Mouse (Mus musculus): ENCODE results near the gene Gm10283. TPM values are rescaled to one million over a fixed set of nuclear protein-coding genes. Genes with fewer than 3 reads are reported as not detected.
"Not testable (repeated sequence)": the region's sequence is repeated elsewhere in the genome, so short reads cannot be mapped to it uniquely, and the experiment has no call there.

The Gm10283 gene
- not detected for total RNA-seq (2021)

DNA sequence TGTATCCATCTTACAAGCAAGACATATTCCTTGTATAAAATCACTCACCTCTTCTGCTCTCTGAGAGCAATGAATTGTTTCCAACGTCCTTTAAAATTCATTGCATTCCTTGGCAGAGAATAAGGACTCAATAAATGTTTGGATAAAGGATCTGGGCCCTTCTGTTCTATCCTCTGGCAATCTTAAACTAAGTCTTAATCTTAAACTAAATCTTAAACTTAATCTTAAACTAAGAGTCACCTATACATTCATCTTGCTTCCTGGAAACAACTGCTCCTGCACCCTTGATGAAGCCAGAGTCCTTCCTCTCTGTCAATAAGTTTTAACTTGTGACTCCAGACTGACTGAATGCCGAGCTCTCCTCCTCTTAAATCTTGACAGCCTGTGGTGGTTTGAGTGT, at the start of gene Gm10283:
TSS of gene Gm10283 (minus strand) at position 101 of the 400 bp plus-strand sequence.
- intact Hi-C loops (cut with DNase I) = loop anchor here (10.0 kb wide), 3 partner anchors 112 to 1012 kb away; partner anchors contain the start of gene Clcn3
- DNase-seq (ENCODE audit: extremely low spot score in 1 of 2, low spot score in 2 of 2) = no peak

DNA sequence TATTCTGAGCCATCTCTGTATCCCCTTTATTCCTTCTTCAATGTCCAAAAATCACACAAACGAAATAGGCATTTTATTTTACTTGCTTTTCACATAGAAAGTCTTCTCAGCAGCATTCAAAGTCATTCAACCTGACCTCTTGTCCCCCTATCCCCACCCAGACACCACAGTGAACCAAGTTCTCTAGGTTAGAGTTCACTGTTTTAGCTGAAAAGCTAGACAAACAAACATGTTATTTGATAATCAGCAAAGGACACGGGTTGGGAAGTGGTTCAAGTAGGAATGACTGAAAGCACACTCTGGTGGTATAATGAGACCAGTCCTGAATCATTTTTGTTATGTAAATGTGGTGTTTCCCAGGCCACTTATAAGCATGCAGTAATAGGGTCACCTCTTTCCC, 31.9 kb upstream of the Gm10283 start:
- intact Hi-C loops (cut with DNase I) = no loop called here
- DNase-seq (ENCODE audit: extremely low spot score in 1 of 2, low spot score in 2 of 2) = no peak

DNA sequence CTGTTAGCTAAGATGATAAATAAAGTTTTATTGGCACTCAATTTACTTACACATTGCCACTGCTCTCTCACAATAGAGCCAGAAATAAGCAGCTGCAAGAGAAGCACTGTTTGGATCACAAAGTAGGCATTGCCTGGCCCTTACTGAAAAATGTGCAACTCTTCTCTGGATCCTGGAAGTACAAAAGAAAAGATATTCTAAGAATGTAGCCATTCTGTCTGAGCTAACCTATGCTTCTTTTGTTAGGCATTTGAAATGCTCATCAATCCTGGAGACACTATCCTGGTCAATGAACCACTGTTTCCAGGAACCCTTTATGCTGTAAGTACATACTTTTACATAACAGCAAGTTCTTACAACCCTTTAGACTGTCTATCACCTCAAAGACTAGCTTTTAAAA, 15.3 kb upstream of the Gm10283 start:
- intact Hi-C loops (cut with DNase I) = no loop called here
- DNase-seq (ENCODE audit: extremely low spot score in 1 of 2, low spot score in 2 of 2) = no peak

DNA sequence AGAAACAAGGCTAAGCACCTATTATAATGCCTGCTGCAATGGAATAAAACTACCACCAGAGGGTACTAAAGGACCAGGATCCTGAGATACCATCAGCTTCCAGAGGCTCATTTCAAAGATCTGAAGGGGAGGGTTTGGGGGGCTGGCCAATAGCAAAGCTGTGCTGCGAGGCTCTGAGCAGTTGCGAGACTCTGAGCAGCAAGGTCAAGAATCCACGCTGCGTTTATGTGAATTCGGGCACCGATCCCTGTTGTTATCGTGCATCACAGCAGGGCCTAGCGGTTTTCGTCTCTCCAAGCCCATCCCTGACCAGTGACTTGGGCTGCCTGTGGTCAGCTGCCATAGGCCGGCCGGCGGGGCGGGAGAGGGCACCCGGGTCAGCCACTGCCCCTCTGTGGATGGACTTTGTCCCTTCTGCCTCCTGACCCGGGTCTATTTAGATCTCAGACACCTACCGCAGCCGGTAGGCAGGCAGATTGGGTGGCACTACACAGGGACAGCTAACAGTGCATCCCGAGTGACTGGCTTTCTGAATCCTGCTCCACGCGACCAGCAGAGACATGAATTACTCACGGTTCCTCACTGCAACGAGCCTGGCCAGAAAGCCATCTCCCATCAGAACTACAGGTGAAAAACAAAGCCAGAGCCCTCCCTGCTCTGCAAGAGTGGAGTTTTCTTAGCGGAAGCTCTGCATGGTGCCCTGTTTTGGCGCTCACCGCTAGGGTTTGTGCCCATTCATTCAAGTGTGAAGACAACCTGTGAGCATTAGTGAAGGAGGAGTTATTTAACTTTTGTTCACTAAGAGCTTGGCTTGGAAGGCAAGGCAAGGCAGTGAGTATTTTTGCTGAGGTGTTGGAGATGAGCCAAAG, 2.9 kb upstream of the Gm10283 start, which contains the start of gene Aadat:
TSS of gene Aadat (plus strand) at position 280 of the 869 bp plus-strand sequence.
- intact Hi-C loops (cut with DNase I) = loop anchor here (2.0 to 10.0 kb wide), 4 partner anchors 109 to 1009 kb away; partner anchors contain the start of gene Clcn3
- peak; percentile 68 to 78 for DNase-seq (ENCODE audit: extremely low spot score in 1 of 2, low spot score in 2 of 2)

DNA sequence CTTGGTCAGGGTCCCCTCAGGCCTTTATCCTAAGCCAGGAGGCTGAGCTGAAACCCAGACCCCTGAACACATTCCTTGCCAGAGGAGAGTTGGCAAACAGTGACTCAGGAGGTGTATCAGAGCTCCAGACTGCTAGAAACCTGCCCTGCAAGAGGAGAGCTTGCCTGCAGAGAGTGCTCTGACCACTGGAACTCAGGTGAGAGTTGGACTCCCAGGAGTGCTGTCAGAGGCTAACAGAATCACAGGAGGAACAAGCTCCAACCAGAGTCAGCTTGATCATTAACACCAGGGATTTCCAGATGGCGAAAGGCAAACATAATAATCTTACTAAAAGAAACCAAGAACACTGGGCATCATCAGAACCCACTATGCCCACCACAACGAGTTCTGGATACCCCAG, 8.0 kb downstream of the Gm10283 start:
- DNase-seq (ENCODE audit: extremely low spot score in 1 of 2, low spot score in 2 of 2); intact Hi-C loops (cut with DNase I): not testable (repeated sequence)

DNA sequence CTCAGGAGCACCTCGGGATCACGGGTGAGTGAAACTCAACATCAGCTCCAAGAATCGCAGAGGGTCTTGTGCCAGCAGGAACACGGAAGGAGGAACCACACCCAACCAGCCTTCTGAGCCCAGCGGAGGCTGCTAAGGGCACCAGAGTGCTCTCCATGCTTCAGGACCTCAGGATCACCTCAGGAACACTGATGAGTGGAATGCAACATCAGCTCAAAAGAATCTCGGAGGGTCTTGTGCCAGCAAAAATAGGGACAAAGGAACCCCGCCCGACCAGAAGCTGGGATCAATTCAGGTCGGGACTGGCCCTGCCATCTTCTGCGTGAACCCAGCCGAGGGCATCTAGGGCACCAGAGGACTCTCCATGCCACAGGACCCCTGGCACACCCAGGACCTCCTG, 8.4 kb downstream of the Gm10283 start:
- intact Hi-C loops (cut with DNase I) = no loop called here
- DNase-seq (ENCODE audit: extremely low spot score in 1 of 2, low spot score in 2 of 2) = no peak

DNA sequence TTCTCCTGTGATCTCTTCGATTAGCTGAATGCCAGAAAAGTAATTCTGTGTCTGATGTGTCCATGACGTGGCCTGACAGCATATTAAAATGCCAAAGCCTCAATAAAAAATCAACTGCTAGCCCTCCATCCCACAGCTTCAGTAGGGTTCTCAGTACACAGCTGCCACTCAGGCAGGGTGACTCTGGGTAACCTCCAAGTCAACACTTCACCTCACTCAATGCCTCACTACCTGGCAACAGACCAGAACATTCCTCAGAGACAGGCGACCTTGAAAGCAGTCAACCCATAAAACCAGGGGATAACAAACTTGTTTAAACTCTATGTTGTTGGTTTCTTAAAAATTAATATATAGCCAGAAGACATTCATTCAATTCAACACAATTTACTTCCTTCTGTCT, 10.5 kb downstream of the Gm10283 start:
- DNase-seq (ENCODE audit: extremely low spot score in 1 of 2, low spot score in 2 of 2) = no peak
- intact Hi-C loops (cut with DNase I) = no loop called here

DNA sequence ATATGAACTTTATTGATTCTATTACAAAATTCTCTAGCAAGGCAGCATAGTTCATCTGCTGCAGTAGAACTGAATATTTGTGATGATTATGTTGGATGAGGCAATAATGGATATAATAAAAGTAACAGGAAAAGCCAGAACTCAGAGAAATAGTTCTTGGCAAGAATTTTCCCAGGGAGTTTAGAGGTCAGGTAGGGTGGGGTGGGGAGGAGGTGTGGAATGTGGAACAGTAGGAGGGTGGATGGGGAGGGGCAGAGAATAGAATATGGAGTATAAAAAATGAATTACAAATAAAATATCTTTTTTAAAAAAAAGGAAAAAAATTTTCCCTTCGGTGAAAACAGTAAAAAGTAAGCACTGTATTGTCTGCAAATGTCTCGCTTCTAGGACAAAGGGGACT, 11.1 kb downstream of the Gm10283 start:
- intact Hi-C loops (cut with DNase I) = no loop called here
- DNase-seq (ENCODE audit: extremely low spot score in 1 of 2, low spot score in 2 of 2) = no peak

DNA sequence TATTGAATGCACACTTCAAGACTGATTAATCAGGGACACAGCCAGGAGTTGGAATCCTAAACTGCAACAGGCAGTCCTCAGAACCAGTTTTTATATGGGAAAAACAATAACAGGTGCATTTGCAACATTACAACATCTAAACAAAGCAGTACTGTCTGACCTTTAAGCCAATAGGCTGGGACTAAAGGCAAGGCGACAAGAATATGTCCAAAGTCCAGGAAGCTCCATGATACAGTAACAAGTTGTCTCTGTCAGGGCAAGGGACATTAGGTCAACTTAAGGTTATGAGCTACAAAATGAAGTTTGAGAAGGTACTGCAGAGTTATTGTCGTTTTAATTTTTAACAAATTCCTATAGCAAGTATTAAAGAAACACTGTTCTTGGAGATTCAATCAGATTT, 12.9 kb downstream of the Gm10283 start:
- intact Hi-C loops (cut with DNase I) = no loop called here
- no peak for DNase-seq (ENCODE audit: extremely low spot score in 1 of 2, low spot score in 2 of 2)

DNA sequence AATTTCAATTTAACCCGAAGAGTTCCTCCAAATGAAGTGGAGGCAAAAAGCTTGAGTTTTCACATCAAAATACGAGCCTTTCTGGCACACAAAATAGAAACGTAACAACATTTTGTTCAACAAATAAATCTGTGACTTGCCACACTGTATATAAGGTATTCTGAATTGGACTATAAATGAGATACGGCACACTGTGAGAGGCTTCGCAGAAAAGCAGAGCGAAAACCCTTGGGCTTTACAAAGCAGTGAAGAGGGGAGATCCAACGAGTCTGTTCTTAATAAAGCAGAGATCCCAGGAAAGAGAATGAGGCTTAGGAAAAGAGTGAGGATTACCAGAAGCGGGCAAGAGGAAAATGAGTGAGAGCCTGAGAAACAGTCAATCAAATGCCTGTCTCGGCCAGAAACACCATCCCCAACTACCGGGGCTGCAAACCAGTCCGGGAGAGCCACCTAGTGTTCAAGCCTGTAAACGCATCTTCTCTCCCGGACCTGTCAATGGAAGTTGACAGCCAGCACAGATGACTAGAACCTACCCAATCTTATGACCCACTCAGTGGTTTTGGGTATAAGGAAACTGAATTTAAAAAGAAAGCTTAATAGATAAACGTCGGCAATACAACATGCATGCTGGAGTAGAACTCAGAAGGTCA, 36.2 kb downstream of the Gm10283 start:
- DNase-seq (ENCODE audit: extremely low spot score in 1 of 2, low spot score in 2 of 2) = peak; percentile 63 to 65
- intact Hi-C loops (cut with DNase I) = loop anchor here (5.0 kb wide), 1 partner anchor 1900 kb away; no protein-coding TSS in a partner anchor

DNA sequence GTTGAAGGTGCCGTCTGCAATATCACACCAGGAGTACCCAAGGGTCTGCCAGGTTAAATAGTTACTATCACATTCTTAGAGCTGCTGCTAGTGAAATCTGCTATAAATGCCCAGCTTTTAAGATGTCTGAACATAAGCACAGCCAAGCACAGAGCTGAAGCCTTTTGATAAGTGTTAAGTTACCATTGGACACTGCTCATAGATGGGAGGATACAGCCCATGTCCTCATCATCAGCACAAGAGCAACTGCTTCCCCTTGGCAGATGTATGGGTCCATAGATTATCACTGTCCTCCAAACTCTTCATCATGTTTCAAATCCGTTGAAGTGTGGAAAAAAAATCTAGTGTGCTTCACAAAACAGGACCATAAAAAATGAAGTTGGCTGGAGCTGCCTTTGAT, 53.7 kb downstream of the Gm10283 start:
- intact Hi-C loops (cut with DNase I) = loop anchor here (10.0 kb wide), 1 partner anchor 1784 kb away; no protein-coding TSS in a partner anchor
- no peak for DNase-seq (ENCODE audit: extremely low spot score in 1 of 2, low spot score in 2 of 2)

DNA sequence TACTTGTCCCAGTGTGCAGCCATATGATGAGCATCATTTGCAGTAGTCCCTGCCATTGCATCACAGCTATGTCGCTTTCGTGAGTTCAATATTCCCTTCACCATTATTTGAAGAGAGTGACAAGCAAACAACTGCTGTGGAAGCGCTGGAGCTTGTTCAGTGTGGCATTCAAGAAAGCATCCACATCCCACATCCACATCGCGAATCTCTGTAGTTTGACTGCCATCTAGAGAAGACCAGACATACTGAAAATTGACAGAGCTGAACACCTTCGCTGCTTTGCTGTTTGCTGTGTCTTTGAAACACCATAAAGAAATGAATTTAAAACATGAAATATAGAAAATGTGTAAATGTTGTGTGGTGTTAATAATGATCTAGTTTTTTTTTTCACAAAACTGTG, 58.0 kb downstream of the Gm10283 start:
- DNase-seq (ENCODE audit: extremely low spot score in 1 of 2, low spot score in 2 of 2) = peak; percentile 19 to 55
- intact Hi-C loops (cut with DNase I) = loop anchor here (10.0 kb wide), 1 partner anchor 1780 kb away; no protein-coding TSS in a partner anchor

DNA sequence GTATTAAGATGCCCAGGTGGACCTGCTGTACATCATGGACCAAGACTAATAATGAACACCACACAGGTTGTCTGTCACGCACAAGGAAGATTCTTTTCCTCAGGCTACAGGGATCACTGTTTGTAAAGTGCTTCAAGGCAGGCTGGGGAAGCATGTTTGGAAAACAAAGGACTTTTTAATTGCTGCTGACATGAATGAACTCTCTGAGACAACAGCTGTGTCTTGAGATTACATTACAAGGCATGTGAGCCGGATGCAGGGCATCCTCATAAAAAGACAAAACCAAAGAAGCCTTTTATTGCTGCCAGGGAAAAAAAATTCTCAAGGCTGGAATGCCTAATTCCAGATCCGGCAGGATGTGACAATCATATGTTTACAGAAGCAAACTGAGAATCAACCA, 64.4 kb downstream of the Gm10283 start:
- DNase-seq (ENCODE audit: extremely low spot score in 1 of 2, low spot score in 2 of 2) = no peak

DNA sequence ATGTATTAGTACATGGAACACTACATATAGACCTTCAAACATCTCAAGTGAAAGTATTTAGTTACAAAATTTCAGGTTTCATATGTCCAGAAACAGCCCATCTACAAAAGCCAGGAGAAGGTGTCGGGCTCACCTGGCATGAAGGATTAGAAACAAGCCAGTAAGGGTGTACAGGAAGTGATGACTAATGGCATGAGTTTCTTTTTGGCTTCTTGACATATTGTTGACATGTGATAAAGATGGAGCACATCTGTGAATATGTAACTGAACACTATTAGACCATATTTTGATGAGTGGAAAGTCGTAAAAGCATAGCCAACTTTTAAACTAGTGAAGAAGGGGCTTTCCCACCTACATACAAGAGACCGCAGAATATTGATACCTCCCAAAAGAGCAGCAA, 66.1 kb downstream of the Gm10283 start:
- no peak for DNase-seq (ENCODE audit: extremely low spot score in 1 of 2, low spot score in 2 of 2)
- intact Hi-C loops (cut with DNase I) = no loop called here

More for the DNA sequence above, 64.4 kb downstream of the Gm10283 start:
- intact Hi-C loops (cut with DNase I) = no loop called here

DNA sequence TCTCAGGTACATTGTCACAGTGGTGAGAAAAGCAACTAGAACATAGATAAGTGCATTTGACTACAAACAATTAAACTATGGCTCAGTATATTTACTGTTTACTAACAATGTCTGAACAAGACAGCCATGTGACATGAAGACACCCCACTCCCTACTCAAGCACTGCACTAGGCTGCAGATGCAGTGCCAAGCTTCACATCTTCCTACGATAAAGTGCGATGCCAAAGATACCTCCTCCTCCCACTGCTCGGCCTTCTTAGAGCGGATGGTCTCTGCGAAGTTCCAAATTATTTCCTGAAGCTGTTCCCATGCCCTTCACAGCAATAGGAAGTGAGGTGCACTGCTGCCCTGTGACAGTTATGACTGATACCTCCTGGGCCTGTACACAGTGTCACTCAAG, 70.3 kb downstream of the Gm10283 start:
- no peak for DNase-seq (ENCODE audit: extremely low spot score in 1 of 2, low spot score in 2 of 2)
- intact Hi-C loops (cut with DNase I) = no loop called here

DNA sequence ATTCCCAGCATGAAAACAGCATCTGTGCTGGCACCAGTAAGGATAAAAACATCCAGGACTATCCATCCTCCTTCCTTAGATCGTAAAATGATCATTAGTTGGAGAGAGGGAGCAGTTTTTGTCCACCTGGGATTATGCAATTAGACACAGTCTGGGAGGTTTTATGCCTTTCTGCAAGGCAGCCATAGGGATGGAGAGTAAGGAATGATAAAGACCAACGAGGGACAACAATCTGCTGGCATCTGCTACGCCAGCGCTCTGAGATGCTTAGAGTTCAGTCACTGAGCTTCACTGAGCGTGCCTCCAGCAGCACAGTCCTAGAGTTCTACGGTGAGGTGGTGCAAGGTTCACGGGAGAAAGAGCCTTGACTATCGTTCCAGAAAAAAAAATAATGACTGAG, 96.6 kb downstream of the Gm10283 start:
- no peak for DNase-seq (ENCODE audit: extremely low spot score in 1 of 2, low spot score in 2 of 2)

DNA sequence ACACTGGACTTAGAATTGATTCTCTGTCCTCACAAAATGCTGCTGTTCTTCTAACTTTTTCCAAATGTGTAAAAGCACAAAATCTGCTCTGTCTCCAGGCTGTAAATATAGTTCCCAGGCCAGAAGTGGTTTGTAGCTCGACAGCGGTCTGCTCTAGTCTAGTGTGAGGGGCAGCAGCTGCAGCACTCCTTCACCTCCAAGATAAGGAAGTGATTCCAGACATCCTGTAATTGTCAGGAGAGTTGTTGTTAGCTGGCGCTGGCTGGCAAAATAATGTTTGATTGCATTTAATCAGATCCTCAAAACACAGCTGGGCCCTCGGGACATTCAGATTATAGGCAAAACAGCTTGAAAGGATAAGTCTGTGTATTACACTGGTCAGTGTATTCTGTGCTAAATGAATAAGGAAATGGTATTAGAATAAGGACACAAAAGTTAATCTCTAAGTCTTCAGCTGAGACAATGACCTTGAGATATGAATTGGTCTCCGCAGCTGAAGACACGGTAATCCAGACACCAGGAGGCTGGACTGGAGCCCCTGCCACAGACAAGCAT, 97.9 kb downstream of the Gm10283 start:
- intact Hi-C loops (cut with DNase I) = no loop called here
- DNase-seq (ENCODE audit: extremely low spot score in 1 of 2, low spot score in 2 of 2) = no peak

More for the DNA sequence above, 96.6 kb downstream of the Gm10283 start:
- intact Hi-C loops (cut with DNase I) = no loop called here

DNA sequence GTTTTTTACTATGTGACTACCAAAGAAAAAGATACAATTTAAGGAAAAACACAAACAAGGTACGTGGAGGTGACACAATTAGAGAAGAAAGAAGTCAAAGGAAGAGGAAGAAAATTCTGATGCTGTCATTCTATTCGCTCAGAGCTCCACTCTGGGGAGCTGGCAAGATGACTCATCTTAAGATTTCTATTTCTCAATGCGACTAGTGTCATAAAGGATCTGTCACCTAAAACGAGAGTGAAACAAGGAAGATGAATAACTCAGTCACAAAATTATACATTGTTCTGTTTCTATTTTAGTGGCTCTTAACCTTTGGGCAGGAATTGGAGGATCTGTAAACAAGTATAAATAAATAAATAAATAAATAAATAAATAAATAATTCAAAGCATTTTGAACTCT, 109.3 kb downstream of the Gm10283 start:
- intact Hi-C loops (cut with DNase I) = no loop called here

DNA sequence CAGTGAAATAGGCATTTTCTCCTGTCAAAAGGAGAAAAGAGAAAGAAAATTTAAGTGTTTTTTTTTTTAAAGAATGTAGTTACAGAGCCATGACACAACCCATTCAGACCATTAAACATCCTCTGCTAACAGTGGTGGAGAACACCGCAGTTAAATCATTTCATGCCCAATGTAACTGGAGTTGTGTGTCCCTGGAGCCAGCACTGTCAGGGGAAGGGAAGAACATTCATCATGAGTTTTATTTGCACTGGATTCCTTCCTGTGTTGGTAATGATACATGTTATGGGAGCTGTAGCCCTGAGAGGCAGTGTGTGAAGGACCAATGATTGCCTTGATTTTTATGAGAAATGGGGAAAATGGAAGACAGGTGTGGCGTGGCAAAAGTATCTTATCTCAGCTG, 116.4 kb downstream of the Gm10283 start:
- no peak for DNase-seq (ENCODE audit: extremely low spot score in 1 of 2, low spot score in 2 of 2)
- intact Hi-C loops (cut with DNase I) = no loop called here

More for the DNA sequence above, 109.3 kb downstream of the Gm10283 start:
- no peak for DNase-seq (ENCODE audit: extremely low spot score in 1 of 2, low spot score in 2 of 2)

Measured in left cerebral cortex, postnatal 10 days (tissue).